Mouse (Mus musculus) small intestine, adult 2 months (tissue): ENCODE results near the gene Pnldc1.

ENCODE experiments used
- CTCF ChIP-seq: fragments of 200-500 bp; IDR thresholded peaks from 2 replicates; pipeline ENCODE4 v1.5.1; 2012; ENCODE audit warnings: low read depth, mild to moderate bottlenecking, control low read depth, inconsistent platforms, low read length, moderate library complexity, mixed read lengths; ENCODE audit not compliant: insufficient replicate concordance, insufficient read length; ENCODE audit errors: extremely low read depth
- POLR2A ChIP-seq: fragments of 200-500 bp; IDR thresholded peaks from 2 replicates; pipeline ENCODE4 v1.6.1; 2012; ENCODE audit warnings: low read depth, mild to moderate bottlenecking, control low read depth, inconsistent platforms, low read length, moderate library complexity

DNA sequence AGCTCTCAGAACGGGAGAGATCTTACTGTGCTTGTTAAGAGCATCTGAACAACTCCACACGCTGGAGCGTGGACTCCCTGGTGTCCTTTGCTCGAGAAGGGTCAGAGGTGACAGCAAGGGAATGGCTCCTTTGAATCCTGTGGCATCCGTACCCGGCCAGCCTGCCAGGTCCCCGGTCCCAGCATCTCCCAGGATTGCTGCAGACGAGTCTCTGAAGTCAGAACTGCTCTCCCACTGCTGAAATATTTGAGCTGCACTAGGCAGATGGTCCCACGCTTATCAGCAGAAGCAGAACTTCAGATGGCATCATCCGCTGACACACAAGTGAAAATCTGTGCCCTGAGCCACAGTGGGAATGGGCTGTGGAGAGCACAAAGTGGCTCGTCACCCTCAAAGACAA is 58.3 kb downstream of the Pnldc1 start:
- TF ChIP-seq CTCF (no peak), POLR2A (no peak)
